Mouse (Mus musculus): ENCODE results near the gene Yif1a.

Yif1a gene

DNA sequence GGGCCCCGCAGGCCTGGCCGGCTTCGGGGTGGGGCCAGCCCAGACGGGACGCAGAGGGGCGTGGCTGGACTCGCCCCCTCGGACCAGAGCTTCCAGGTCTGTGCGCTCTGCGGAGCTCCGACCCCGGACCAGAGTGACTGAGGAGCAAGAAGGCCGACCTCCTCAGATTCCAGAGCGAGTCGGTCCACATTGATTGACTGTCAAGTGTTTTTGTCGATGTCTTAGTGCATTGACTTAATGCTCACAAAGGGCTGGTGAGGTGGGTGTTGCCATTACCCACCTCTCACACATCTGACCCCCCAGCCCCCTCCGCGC, 30.0 kb downstream of the Yif1a start, which contains the start of gene Klc2:
TSS of gene Klc2 (minus strand) at position 177 of the 315 bp plus-strand sequence.
- no peak for DNase-seq (ENCODE audit: low spot score in 2 of 2)

DNA sequence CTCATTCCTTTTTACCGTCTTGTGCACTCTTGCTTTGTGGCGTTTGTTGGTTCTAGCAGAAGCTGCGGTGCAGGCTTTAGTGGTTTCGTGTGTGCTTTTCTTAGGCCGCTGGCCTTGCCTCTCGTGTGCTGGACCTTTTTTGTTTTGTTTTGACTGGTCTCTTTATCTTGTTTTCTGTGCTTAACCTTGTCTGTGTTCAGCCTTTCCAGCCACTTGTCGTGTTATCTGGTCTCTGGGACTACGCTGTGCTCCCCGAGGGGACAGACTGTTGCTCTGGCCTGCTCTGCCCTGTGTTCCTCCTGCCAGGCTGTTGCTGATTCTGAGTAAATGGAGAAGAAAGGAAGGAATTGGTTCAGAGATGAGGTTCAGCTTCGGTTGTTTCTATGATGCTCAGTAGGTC, 34.2 kb downstream of the Yif1a start:
- DNase-seq (ENCODE audit: low spot score in 2 of 2), result no peak

DNA sequence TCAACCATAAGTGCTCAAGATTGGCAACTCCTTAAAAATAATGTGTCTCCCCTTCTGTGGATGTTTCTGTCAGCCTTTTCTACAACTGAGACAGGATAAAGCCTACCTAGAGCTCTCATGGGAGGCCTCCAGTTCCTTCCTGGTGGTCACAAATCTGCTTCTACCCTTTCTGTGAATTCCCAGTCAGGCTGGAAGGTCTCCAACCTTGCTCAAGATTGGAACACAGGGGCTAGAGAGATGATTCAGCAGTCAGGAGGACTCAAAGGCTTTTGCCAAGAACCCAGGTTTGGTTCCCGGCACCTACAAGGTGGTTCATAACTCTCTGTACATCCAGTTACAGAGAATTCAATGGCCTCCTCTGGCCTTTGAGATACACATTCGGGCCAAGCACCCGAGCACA, 34.9 kb downstream of the Yif1a start:
- no peak for DNase-seq (ENCODE audit: low spot score in 2 of 2)

DNA sequence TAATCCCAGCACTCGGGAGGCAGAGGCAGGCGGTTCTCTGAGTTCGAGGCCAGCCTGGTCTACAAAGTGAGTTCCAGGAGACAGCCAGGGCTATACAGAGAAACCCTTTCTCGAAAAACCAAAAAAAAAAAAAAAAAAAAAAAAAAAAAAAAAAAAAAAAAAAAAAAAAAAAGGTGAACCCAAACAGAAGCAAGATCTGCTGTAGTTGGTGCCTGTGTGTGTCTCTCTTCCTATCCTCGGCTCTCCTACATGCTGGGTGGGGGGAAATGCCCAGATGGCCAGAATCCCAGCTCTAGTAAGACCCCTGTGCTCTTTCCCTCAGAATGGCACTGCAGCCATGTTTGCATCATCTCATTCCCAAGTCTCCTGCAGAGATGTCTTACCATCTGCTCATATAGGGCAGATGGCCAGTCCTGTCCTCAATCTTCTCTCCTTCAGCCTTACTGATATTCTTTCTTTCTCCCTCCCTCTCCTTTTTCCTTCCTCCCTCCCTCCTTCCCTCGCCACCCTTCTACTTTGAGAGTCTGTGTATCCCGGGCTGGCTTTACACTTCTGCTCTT, 35.8 kb downstream of the Yif1a start:
- DNase-seq (ENCODE audit: low spot score in 2 of 2), result no peak

DNA sequence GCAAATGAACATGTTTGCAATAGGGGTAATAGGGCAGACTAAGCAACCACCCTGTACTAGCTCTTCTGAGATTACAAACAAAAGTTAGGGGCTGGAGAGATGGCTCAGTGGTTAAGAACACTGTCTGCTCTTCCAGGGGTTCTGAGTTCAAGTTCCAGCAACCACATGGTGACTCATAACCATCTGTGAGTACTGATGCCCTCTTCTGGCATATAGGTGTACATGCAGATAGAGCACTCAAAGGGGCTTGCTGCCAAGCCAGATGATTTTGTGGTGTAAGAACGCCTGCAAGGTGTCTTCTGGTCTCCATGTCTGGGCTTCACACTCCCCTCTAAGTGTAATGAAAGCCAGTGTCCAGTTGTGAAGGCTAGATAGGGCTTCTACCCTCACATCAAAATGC, 41.4 kb downstream of the Yif1a start:
- no peak for DNase-seq (ENCODE audit: low spot score in 2 of 2)

DNA sequence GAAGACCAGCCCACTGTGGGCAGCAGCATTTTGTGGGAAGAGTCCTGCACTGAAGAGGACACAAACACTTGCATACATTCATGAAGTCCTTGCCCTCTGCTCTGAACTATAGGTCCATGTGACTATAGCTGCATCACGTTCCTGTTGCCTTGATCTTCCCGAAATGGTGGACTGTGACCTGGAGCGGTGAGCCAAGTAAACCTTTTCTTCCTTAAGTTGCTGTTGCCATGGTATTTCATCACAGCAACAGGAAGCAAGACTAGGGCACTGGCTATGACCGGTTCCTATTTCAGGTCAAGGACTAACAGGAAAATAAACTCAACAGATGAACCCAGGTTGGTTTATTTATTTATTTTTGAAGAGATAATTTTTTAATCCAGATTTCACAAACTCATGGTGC, 42.9 kb downstream of the Yif1a start:
- DNase-seq (ENCODE audit: low spot score in 2 of 2), result no peak

DNA sequence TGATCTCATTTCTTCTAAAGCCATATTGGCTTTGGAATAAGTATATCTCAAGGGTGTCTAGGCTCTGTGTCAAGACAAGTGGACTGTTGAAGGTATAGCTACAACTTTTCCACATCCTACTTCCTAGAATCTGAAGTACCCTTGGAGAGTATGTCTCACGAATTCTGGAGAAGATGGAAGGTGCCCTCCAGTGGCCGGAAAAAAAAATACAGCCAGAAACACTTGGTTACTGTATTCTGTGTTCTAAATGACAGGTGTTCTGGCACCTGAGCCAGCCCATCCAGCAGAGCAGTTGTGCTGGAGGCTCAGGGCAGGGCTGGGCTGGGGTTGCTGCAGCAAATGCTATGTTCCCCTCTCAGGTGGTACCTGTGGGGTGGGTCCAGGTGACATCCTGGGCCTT, 51.3 kb downstream of the Yif1a start:
- DNase-seq (ENCODE audit: low spot score in 2 of 2), result peak in 1 of 2 experiments; percentile 68

All from frontal cortex, postnatal 10 days (tissue).